Mouse (Mus musculus): Measurements from ENCODE around the gene Gm10031.
"Not testable (repeated sequence)": the region's sequence is repeated elsewhere in the genome, so short reads cannot be mapped to it uniquely, and the experiment has no call there.

The Gm10031 gene

DNA sequence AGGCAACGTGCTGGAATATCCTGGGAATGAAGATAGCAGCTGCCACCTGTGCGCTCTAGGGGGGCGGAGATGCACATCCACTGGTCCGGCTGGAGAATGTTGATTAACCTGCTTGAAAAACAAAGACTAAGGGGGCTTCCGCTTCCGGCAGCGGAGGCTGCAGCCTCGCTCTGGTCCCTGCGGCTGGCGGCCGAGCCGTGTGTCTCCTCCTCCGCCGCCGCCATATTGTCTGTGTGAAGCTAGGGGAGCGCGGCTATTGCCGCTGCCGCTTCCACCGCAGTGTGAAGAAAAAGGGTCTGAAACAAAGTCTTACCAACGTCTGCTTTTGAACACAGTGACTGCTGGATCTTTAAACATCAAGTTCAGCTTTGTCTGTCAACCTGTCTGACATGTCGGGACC, at the start of gene Gm10031:
Gm10031 (plus strand) TSS at position 171 of the 400 bp plus-strand sequence.
- DNase-seq: not testable (repeated sequence)

- DNase-seq: no peak
These were observed 49.0 kb upstream of the Gm10031 start for GRCm38 (mm10) chr1:156474854-156475253.

DNA sequence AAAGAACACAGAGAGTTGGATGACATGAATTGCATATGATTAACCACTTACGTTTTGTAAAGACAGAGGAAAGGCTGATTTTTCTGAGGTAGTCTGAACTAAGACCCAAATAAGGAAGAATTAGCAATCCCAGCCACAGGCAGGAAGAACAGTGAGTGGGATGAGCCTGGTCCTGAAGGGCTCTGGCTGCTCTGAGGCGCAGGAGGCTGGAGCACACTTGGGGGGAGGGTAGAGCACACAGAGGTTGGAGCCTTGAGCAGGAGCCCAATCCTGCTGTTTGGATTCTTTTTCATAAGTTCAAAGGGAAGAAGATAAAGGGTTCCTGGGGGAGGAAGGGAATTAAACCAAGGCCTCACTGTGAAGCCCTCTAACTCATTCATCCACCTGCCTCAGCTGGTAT, 47.8 kb upstream of the Gm10031 start:
- DNase-seq: no peak

DNA sequence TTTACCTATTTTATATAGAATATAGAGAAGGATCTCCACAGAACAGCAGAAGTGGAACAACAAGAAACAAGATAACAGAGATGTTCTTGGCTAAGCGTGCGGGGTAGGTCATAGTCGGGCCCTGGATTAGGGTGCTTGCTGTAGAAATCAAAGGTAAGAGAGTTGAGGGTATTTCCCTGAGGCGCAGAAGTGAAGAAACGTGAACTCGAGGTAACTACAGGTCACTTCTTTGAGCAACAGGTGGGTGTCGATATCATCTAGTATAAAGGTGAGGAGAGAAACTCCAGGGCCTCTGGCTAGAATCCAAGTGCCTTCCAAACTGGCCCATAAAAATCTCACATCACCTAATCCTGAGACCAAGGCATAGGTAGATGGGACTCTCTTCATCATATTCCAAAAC, 47.3 kb upstream of the Gm10031 start:
- DNase-seq: no peak

- no peak for DNase-seq
These were observed 42.0 kb upstream of the Gm10031 start for GRCm38 (mm10) chr1:156481826-156482225.

DNA sequence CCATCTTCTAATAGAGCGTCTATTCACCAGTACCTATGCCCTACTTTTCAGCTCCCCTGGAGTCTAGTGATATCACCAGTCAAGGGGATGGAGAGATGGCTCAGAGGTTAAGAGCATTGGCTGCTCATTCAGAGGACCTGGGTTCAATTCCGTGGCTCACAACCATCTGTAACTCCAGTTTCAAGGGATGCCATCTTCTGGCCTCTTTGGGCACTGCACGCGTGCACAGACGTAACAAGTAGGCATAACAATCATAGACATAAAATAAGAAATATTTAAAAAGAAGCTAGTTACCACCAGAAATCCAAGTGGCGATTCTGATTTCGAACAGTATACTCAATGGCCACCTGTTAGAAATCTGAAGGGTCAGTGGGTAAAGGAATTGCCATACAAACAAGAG, 36.3 kb upstream of the Gm10031 start:
- DNase-seq: no peak

DNA sequence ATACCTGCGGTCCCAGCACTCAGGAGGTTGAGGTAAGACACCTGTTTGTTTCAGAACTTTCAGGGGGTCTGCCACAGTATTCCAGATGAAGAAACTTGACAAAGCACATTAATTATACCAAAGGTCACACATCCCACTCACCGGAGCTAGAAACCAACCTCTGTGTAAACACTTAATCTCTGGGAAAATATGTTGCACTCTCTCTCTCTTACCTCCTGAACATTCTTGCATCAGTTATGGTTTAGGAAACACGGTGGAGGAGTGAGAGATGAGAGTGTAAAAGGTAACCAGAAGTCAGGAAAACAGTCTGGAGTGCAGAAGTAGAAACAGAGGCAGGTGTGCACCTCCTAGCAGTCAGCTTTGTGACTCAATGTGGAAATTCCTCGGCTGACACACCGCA, 35.8 kb upstream of the Gm10031 start:
- DNase-seq: no peak

GRCm38 (mm10) chr1:156491226-156491796, 32.5 kb upstream of the Gm10031 start:
- no peak for DNase-seq

DNA sequence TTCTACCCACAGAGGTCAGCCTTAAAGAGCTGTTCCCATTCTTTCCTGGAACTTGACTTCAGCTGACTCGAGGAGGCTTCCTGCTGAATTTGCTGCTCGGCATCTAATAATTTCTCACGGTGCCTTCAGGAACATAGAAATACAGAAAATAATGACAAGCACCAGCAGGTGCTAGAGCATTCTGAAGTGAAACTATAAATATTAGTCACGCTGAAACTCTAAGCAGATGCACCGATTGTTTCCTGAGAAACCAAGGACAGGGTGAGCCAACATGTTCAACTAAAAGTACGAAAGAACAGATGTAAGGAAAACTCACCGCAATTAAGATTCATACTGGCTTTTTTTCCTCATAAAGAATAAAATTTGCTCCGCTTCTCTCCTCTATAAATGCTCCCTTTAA, 28.8 kb upstream of the Gm10031 start:
- no peak for DNase-seq

DNA sequence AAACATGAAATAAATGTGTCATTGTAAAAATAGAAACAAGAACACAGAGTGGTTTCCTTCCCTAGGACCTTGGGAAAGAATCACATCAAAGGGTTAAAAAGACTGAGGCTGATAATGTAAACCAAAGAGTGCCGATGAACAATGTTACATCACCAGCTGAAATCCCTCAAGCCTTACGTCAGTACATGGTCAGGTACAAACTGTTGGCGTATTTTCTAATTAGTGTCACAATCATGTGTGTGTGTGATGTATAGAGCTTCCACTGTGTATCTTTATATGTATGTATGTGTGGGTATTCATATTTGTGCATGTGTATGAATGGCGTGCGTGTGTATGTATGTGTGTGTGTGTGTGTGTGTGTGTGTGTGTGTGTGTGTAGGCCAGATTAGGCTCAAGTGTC, 26.9 kb upstream of the Gm10031 start:
- no peak for DNase-seq

- DNase-seq: no peak
These were observed 18.8 kb upstream of the Gm10031 start for GRCm38 (mm10) chr1:156504945-156505523.

GRCm38 (mm10) chr1:156505901-156506300, 17.9 kb upstream of the Gm10031 start:
- DNase-seq: no peak

- DNase-seq: no peak
These were observed 16.1 kb upstream of the Gm10031 start for GRCm38 (mm10) chr1:156507753-156508152.

GRCm38 (mm10) chr1:156520136-156520780, 3.6 kb upstream of the Gm10031 start:
- DNase-seq: no peak

GRCm38 (mm10) chr1:156521796-156522517, 1.9 kb upstream of the Gm10031 start:
- no peak for DNase-seq

GRCm38 (mm10) chr1:156532476-156533175, 8.8 kb downstream of the Gm10031 start:
- not testable (repeated sequence) for DNase-seq

DNA sequence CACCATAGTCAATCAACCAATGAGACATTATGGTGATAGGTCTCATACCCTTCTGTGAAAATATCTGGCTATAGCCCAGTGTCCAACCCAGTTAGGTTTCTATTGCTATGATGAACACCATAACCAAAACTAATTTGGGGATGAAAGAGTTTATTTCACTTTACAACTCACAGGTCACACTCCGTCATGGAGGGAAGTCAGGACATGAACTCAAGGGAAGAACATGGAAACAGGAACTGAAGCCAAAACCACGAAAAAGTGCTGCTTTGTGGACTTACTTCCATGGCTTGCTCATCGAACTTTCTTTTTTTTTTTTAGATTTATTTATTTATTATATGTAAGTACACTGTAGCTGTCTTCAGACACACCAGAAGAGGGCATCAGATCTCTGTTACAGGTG, 9.7 kb downstream of the Gm10031 start:
- no peak for DNase-seq

GRCm38 (mm10) chr1:156533911-156534310, 10.1 kb downstream of the Gm10031 start:
- no peak for DNase-seq

GRCm38 (mm10) chr1:156537031-156537430, 13.2 kb downstream of the Gm10031 start:
- DNase-seq: no peak

DNA sequence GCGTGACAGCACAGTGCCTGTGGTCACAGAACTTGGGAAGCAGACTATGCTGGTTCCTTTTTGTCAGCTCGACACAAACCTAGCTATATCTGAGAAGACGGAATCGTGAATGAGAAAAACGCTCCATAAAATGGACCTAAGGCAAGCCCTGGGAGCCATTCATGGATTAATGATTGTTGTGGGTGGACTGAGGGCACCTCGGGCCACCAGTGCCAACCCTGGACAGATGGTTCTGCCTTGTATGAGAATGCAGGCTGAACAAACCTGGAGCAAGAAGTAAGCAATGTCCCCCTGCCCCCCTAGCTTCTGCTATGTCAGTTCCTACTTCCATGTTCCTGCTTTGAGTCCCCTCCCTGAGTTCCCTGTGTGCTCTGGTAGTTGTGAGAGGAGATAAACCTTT, 13.9 kb downstream of the Gm10031 start:
- DNase-seq: no peak

- DNase-seq: no peak
These were observed 14.6 kb downstream of the Gm10031 start for GRCm38 (mm10) chr1:156538382-156538781.

DNA sequence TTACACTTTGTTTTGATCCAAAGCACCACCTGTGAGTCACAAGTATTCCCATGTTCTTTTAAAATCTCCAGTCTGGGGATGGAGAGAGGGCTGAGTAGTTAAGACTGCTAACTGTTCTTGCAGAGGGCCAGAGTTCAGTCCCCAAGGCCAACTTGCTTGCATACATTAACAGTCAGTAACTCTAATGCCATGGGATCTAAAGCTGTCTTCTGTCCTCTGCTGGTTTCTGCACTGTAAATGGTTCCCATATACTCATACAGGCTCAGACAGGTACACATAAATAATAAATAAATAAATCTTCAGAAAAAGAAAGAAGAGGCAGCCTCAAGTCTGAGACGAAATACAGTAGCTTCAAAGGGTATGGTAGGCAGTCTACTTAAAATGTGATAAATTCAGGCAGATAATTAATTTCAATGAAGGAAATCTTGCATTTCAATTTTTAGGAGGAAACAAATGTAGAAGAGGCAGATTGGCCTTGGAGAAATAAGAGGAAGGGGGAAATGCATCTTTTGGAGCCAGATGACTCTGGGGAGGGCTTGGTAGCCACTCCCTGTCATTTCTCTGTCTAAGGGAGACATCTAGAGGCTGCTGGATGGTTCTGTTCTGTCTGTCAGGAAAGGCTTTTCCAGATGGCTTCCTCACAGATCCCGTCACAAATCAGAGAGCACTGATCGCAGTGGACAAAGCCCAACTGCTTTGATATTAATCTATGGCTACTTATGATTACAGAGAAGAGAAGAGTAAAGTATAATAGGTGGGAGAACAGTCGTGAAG, 16.2 kb downstream of the Gm10031 start:
- DNase-seq: no peak
